Mouse (Mus musculus): Measurements from ENCODE around the gene AC141477.1. TPM values are rescaled to one million over a fixed set of nuclear protein-coding genes. Genes with fewer than 3 reads are reported as not detected.
A peak's percentile ranks its signal among the peaks of the same experiment; 100 is the strongest.

AC141477.1 gene
- polyA plus RNA-seq, 1 experiment: not detected

DNA sequence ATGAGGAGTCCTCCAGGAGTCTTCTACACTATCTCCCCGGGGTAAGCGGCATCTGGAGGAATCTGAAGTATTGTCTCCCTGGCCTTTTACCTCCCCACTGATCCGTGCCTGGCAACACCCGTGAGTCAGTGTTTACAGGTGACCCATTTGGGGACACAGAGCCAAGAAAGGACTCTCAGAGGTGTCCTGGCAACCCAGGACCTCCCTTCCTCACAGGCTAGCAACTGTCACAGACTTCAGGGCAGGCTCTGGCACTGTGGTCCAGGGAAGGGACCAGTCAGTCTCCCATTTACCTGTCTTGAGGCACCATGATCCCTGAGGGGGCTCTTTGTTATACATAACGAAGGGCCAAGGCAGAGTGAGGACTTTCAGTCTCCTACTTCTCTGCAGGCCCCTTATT lies 8.6 kb upstream of the AC141477.1 start, which contains the start of gene 2610028H24Rik:
2610028H24Rik (plus strand) TSS at position 231 of the 400 bp plus-strand sequence.
- DNase-seq (ENCODE audit: low read depth): no peak
- TF ChIP-seq CTCF (IDR thresholded peaks at IDR 0.05; ENCODE audit: borderline replicate concordance, extremely low read depth, insufficient read depth, insufficient read length) (no peak), POLR2A (IDR thresholded peaks at IDR 0.05; ENCODE audit: borderline replicate concordance, extremely low read depth, insufficient read depth, insufficient read length, poor library complexity, severe bottlenecking) (no peak)

DNA sequence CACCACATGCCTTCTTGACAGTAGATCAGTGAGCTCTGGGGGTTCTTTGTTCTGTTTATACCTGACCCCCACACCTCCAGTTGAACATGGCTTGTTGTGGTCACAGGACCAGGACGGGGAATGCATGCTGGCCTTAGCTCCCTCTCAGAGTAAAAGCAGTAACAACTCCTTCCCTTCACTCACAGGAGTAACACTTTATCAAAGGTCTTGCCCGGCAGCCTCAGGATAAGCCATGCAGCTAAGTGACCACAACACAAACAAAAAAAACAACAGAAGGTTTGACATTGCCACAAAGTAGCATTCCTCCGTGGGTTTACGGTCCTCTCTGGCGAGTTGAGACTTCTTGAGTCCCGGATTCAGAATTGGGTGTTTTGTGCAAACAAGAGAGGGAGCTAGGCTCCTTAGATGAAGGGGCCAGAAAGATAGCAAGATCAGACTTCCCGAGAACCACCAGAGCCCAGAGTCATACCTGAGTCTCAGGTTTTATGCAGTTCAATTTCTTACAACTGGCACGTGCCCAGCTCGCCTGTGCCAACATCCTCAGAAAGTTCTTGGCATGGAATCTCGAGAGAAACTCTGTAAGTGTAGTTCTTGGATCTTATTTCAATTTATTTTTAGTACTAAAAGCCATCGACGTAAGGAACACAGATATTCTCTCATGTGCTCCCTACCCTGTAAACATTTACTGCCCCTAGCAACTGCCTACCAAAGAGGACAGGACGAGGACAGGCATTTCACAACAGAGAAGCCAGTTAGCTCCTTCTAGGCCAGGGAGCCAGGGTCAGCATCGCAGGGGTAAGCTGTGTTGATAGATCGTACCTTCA lies 7.4 kb upstream of the AC141477.1 start:
- no peak for DNase-seq (ENCODE audit: low read depth)

DNA sequence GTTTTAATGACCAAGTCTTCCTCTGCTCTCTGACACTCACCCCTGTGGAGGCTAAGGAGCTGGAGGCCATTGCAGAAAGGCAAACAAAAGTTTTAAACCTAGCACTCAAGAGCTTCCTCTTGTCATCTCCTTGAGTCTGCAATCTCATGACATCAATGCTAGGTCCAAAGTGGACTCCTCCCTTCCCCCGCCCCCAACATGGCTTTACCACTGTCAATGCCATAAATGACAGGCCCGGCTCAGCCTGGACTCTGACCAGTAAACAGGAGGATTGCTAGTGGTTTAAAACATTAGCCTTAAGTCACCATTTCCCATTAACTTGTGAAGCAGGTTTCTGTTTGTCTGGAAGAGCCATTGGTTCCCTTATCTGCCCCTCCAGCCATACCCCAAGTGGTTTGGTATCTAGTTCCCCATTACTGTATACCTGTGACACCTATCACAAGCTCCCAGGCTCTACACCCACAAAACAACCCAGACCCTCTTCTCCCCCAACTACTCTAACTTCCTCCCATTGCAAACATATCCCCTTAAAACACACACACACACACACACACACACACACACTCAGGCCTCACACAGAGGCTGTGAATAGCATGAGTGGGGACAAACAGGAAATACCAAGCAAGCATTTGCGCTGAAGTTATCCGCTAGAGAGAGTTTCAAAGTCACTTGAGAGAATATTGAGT lies 5.9 kb upstream of the AC141477.1 start:
- no peak for DNase-seq (ENCODE audit: low read depth)
- TF ChIP-seq POLR2A (IDR thresholded peaks at IDR 0.05; ENCODE audit: borderline replicate concordance, extremely low read depth, insufficient read depth, insufficient read length, poor library complexity, severe bottlenecking): no peak
- TF ChIP-seq CTCF (IDR thresholded peaks at IDR 0.05; ENCODE audit: borderline replicate concordance, extremely low read depth, insufficient read depth, insufficient read length): no peak

More for the DNA sequence above, 7.4 kb upstream of the AC141477.1 start:
- TF ChIP-seq CTCF (IDR thresholded peaks at IDR 0.05; ENCODE audit: borderline replicate concordance, extremely low read depth, insufficient read depth, insufficient read length) (no peak), POLR2A (IDR thresholded peaks at IDR 0.05; ENCODE audit: borderline replicate concordance, extremely low read depth, insufficient read depth, insufficient read length, poor library complexity, severe bottlenecking) (no peak)

DNA sequence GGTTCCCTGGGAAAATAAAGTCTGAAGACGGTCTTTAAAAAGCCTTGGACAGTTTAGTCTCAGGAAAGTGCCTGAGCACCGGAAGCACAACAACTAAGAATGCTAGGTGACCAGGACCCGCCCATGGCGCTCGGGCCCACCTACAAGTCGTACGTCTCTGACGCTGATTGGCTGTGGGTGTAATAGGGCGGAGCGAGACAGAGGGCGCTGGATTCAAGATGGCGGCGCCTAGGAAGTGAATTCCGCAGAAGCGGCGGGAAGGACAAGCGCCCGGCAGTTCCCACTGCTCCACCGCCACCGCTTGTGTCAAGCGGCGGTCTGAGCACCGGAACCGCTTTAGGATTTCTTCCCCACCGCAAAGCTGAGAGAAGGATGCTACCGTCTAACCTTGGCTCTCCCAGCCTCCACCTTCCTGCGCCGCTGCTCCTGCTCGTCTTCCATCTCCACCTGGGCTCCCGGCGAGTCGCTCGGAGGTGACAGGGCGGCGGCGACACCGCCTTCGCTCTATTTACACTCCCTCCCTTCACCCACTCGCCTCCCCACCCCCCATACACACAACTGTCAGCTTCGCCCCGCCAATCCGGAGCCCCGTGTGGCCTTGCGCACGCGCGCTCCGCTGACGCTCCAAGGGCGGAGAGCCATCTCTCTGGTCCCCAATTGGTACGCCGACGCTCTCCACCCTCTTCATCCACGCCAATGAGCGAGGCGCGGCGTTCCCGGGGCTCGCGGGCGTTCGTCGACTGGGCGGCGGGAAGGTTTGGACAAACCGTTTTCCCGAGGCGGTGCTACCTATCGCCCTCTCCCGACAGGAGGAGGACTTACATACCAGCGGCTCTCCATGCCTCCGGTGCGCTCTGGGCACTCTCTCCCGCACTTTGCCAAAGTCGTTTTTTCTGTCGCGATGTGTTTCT lies 2.2 kb upstream of the AC141477.1 start, which contains the start of gene Pcnt:
Pcnt (minus strand) TSS at position 609 of the 911 bp plus-strand sequence.
- TF ChIP-seq POLR2A (IDR thresholded peaks at IDR 0.05; ENCODE audit: borderline replicate concordance, extremely low read depth, insufficient read depth, insufficient read length, poor library complexity, severe bottlenecking): peak; percentile 38; the same call in 1 of the 2 replicates
- peak; percentile 76 for TF ChIP-seq CTCF (IDR thresholded peaks at IDR 0.05; ENCODE audit: borderline replicate concordance, extremely low read depth, insufficient read depth, insufficient read length)
- DNase-seq (ENCODE audit: low read depth): peak; percentile 99

DNA sequence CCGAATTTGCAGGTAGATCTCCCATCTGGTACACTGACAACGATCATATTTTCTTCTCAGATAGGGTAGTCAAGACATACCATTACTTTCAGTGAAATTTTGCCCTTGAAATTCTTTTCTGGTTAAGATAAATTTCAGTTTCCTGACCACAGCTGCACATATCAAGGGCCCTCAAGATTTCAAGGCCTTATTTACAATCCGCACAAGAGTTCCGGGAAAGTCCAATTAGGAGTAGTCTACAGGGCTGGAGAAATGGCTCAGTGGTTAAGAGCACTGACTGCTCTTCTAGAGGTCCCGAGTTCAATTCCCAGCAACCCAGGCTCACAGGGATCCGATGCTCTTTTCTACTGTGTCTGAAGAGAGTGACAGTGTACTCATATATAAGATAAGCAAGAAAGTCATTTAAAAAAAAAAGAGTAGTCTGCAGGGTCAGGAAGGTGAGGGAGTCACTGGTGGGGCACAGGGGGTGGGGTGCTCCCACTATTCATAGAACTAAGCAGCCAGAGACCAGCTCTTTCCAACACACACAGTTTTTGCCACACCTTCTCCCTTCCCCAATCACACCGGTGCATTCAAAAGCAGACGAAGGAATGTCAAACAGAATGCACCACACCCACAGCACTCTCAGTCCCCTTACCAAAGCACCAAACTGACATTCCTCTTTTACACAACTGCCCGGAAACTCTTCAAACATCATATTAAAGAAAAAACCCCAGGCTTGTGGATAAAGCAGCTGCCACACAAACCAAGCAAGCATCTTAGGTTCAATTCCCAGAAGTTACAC lies 945 bp downstream of the AC141477.1 start:
- DNase-seq (ENCODE audit: low read depth): no peak
- no peak for TF ChIP-seq POLR2A (IDR thresholded peaks at IDR 0.05; ENCODE audit: borderline replicate concordance, extremely low read depth, insufficient read depth, insufficient read length, poor library complexity, severe bottlenecking)
- no peak for TF ChIP-seq CTCF (IDR thresholded peaks at IDR 0.05; ENCODE audit: borderline replicate concordance, extremely low read depth, insufficient read depth, insufficient read length)

DNA sequence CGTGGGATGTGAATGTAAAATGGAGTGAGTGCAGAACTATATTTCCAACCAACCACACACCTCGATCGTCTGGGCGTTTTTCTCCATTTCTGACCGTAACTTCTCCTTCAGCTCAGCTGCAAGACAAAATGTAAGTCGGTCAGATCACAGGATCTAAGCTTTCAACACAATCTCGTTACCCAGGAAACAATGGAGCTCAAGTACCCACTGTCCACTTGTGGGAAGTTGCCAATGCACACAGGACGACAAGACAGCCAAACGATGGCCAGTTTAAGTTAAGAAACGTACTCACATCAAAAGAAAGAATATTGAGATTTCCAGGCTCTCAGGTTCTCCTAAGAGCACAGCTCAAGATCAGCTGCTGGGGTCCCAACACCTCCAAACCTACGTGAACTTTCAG lies 6.3 kb downstream of the AC141477.1 start:
- TF ChIP-seq POLR2A (IDR thresholded peaks at IDR 0.05; ENCODE audit: borderline replicate concordance, extremely low read depth, insufficient read depth, insufficient read length, poor library complexity, severe bottlenecking): no peak
- no peak for TF ChIP-seq CTCF (IDR thresholded peaks at IDR 0.05; ENCODE audit: borderline replicate concordance, extremely low read depth, insufficient read depth, insufficient read length)
- DNase-seq (ENCODE audit: low read depth): no peak

DNA sequence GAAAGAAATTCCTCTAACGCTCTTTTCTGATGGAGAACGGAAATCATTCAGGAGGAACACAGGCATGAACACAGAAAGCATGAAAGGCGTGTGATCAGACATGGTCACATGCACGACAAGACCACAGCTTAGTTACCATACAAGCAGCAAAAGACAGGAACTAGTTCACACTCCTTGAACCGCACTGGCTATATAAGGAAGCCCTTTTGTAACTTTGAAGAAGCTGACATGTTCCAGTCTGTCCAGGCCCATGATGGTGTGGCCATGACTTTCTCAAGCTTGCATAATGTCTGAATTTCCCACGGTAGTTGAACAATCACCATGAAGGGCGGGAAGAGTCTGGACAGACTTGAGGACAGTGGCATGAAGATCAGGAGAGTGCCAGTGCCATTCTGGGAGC lies 14.6 kb downstream of the AC141477.1 start:
- no peak for DNase-seq (ENCODE audit: low read depth)
- no peak for TF ChIP-seq CTCF (IDR thresholded peaks at IDR 0.05; ENCODE audit: borderline replicate concordance, extremely low read depth, insufficient read depth, insufficient read length)
- no peak for TF ChIP-seq POLR2A (IDR thresholded peaks at IDR 0.05; ENCODE audit: borderline replicate concordance, extremely low read depth, insufficient read depth, insufficient read length, poor library complexity, severe bottlenecking)

DNA sequence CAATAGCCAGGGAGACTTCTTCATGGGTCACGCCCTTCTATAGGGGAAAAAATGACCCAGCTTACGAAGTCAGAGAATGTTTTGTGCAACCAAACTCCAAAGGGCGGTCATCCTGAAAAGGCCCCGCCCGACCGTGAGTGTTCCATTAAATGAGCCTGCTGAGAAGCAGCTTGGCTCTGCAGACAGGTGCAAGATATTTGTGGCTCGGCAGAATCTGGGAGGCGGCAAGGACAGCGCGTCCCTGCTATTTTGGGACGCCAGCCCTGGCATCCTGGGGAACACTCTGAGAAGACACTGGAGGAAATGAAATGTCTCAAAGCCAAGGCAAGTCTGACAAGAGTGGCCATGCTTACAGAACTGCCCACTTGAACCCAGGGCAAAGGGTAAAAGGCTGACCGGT lies 23.4 kb downstream of the AC141477.1 start:
- DNase-seq (ENCODE audit: low read depth): no peak
- TF ChIP-seq POLR2A (IDR thresholded peaks at IDR 0.05; ENCODE audit: borderline replicate concordance, extremely low read depth, insufficient read depth, insufficient read length, poor library complexity, severe bottlenecking) (no peak), CTCF (IDR thresholded peaks at IDR 0.05; ENCODE audit: borderline replicate concordance, extremely low read depth, insufficient read depth, insufficient read length) (no peak)

DNA sequence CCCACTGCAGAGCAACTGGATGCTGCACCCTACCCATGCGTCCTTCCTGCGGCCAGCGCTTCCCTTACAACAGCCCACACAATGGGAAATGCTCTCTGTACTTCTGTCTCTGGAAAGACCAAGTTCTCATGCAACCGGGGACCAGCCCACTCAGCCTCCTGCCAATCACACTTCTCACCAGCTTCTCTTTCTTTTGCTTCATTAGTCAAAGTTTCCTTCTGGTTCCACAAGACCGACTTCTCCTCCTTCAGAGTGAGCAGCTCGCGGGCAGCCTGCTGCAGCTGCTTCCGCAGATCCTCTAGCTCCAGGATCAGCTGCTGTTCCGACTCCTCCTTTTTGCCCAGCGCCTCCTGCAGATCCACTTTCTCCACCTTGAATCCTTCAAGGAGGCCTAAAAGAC lies 31.7 kb downstream of the AC141477.1 start:
- no peak for TF ChIP-seq POLR2A (IDR thresholded peaks at IDR 0.05; ENCODE audit: borderline replicate concordance, extremely low read depth, insufficient read depth, insufficient read length, poor library complexity, severe bottlenecking)
- no peak for TF ChIP-seq CTCF (IDR thresholded peaks at IDR 0.05; ENCODE audit: borderline replicate concordance, extremely low read depth, insufficient read depth, insufficient read length)
- DNase-seq (ENCODE audit: low read depth): no peak

DNA sequence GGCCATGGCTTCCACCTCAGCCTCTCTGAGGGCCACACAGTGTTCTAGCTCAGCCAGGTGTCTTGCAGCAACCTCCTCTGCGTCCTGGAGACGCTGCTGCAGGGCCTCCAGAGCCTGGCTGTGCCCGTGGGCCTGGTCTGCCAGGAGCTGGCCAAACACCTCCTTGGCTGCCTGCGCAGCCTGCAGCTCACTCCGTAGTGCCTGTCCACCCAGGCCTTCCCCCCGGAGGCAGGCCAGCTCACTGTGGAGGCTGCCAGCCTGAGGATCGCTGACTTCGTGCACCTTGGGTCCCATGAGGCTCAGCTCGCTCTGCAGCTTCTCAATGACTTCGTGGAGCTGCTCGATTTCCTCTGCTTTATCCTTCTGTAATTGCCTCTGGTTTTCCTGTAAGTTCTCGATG lies 47.6 kb downstream of the AC141477.1 start:
- TF ChIP-seq POLR2A (IDR thresholded peaks at IDR 0.05; ENCODE audit: borderline replicate concordance, extremely low read depth, insufficient read depth, insufficient read length, poor library complexity, severe bottlenecking) (no peak), CTCF (IDR thresholded peaks at IDR 0.05; ENCODE audit: borderline replicate concordance, extremely low read depth, insufficient read depth, insufficient read length) (no peak)
- no peak for DNase-seq (ENCODE audit: low read depth)

Measured in brain, embryonic 14.5 days (tissue).